Mouse (Mus musculus): ENCODE measurements around the gene Myocd.

The Myocd gene

DNA sequence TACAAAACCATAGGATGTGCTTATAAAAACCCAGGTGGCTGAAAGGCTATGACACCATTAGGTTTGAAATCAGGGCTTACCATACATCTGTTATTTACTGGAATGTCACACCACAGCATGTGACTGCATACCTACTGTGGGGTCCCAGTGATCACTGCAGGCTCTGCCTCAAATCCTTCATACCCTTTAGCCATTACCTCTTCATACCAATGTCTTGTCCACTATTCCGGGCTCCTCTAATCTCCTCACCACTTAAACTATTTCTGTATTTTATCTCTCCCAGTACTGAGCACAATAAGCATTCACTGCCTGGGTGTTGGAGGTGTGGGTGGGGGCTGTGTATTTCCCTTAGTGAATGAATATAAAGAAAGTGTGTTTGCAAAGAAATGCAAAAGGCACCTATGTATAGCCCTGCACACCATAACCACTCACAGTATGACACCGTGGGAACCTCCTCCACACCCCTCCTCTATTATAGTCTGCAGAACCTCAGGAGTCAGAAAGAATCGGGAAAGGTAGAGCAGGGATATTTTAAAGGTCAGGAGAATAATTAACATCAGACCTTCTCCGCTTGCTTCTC lies 126.9 kb downstream of the Myocd start:
- DNase-seq (ENCODE audit: low read depth): no peak

DNA sequence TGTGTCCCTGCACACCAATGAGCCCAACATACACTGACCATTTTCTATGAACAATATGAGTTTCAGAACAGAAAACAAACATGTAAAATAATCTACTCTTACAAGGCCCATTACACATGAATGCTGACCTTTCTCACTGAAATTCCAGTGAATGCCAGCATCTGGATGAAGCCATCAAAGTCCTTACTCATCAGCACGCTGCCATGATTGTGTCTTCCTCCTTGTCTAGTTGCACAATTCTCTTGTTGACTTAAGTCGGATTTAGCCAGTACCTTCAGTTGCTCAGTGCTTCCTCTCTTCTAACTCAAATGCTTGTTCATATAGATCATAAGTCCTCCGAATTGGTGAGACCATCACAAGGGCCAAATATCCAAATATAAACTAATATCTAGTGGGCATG lies 130.8 kb downstream of the Myocd start:
- no peak for DNase-seq (ENCODE audit: low read depth)

DNA sequence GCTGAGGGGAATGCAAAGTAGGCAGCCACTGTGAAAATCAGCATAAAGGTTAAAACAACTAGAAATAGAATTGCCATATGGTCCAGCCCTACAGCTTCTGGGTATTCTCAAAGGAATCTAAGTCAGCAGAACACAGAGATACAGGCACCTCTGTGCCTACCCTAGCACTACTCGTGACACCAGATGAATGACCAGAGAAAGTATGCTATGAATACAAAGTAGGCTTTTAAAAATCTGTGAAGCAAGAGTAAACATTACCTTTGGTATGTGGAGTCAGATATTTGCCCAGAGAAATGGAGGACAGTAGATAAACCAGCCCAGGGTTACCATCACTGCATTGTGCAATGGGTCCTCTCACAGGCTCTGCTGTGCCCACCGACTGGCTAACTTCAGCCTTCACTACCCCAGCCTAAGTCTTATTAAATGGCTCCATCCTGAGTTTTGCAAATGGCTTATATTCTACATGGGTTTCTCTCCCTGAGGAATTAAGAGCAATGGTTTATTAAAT lies 132.6 kb downstream of the Myocd start:
- no peak for DNase-seq (ENCODE audit: low read depth)

DNA sequence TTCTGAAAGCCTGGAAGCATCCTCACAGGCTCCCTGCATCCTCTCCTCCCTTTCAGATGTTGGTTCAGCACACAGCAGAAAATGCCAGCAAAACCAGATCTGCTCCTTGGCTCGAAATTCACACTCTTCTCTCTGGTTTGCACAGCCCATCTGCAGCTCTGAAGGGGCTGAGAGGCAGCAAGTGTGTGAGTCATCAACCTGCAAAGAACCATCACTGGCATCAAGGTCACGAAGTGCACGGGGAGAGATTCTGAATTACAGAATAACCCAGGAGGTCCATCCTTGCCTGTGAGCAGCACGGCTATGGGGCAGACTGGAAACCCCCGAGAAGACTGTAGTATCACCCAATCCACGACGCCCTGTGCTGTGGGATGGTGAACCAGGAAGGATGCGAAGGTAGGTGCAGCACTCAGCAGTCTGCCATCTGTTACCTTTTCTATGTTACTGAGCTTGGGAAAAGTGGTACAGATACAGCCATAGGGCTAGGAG lies 134.5 kb downstream of the Myocd start:
- no peak for DNase-seq (ENCODE audit: low read depth)

DNA sequence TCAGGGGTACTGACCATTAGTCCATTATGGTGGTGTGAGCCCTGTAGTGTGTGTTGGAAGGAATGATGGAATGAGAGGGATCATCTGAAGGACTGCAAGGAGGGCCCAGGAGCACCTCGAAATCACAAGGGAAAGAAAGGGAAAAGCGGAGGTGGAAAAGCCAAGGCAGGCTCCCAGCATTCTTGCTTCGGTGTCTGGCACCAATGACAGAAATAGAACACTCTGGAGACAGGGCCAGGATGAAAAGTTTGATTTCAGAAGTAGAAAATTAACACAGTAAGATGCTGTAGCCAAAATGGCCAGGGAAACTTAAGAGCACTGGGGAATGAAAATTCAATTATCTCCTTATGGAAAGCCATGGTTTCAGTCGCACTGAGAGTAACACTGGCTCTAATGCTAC lies 136.1 kb downstream of the Myocd start:
- no peak for DNase-seq (ENCODE audit: low read depth)

DNA sequence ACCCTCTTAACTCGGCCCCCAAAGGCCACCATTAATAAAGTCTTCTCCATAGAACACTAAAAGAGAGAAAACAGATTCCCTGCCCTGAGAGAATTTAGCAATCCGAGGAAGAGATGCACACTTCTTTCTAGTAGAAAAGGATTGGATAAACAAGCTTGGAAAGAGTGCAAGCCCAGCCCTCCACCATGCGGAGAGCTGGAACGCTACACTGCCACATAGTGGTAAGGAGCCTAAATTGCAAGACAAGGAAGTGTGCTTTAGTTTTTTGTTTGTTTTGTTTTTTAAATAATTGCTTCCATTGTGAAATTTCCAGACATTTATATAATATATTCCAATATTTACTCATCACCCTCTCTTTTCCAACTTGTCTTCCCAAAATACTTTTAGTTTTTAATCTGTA lies 140.7 kb downstream of the Myocd start:
- DNase-seq (ENCODE audit: low read depth): no peak

DNA sequence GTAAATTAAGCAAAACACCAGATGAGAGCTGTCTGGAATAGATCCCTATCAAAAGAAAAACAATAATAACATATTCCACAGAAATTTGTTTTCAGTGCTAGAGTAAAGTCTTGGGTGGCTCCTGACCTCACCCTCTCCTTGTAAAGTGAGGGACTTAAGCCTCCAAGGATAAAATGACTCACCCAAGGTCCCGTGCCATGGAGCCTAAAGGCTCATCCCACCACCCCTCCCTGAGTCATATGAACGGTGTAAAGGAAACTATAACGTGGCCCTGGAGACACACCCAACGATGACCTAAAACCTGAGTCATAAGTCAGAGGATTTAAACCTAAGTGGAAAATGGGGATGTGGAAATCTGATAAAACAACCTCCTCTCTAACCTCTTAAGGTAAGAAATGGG lies 141.1 kb downstream of the Myocd start:
- DNase-seq (ENCODE audit: low read depth): no peak

DNA sequence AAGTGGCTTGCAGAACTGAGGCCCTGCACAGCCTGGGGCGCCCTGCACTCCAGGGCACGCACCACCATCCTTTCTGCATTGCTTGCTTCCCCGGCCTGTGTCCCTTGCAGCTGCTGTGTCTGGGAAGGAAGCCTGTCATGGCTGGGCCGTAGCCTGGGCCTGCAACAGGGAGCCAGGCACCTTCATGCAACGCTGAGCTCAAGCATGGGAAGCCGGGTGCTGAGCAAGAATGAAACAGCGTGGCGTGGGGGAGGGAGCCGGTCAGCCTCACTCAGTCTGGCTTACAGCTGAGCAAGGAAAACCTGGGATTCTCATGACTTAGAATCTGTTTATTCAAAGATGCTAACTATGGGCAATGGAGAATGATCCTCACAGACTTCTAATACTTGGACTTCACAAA lies 143.2 kb downstream of the Myocd start:
- DNase-seq (ENCODE audit: low read depth): no peak
